Mouse (Mus musculus): ENCODE data around the gene Unc5c. TPM values are rescaled to one million over a fixed set of nuclear protein-coding genes. Genes with fewer than 3 reads are reported as not detected.
A peak's percentile ranks its signal among the peaks of the same experiment; 100 is the strongest.

The Unc5c gene
- 7.8 and 13.1 TPM in 2 replicates for polyA plus RNA-seq (2016; fragmentation: Nextera tagmentation; extraction: Ambion mirVana)

- DNase-seq (ENCODE audit: low spot score), result peak; percentile 87
- Histone ChIP-seq H3K36me3 (no peaks in the 10 kb centered on the region), H3K27ac (peak within 1 kb of the TSS; percentile 94), H3K27me3 (ENCODE audit: insufficient read depth, poor library complexity, severe bottlenecking) (peaks cover 54% of the 10 kb centered on the region), H3K4me3 (peak within 1 kb of the TSS; percentile 81), H3K9me3 (no peaks in the 10 kb centered on the region), H3K4me1 (replicated peaks) (peaks cover 59% of the 10 kb centered on the region)
- WGBS, result under 1% methylated on average over 61 of the region's 61 CpGs
Observed at GRCm38 (mm10) chr3:141465104-141465705, at the start of gene Unc5c. Gene Unc5c (plus strand): TSS chr3:141465216.

DNA sequence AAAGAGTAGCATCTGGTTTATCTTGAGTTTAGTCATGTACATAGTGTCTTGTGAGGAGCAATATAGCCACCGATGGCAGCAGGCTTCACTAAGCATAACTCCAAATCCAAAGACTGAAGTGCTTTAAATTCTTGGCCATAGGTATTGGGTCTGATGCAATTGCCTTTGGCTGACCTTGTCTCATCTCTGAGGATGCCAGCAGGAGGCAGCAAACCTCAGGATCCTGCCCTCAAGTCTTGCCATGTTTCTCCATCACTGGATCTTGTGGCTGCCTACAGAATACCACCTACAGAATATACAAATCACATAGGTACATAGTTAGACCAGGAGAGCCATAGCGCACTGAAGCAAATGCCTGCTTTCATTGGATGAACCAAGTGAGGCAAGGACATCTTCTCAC, 7.5 kb upstream of the Unc5c start:
- H3K27ac ChIP-seq, result no peak overlapping the region
- H3K4me1 ChIP-seq (replicated peaks), result peaks cover 4% of the 10 kb centered on the region
- DNase-seq (ENCODE audit: low spot score), result no peak
- no peaks in the 10 kb centered on the region for H3K9me3 ChIP-seq
- no peaks in the 10 kb centered on the region for H3K36me3 ChIP-seq
- 92% methylated on average over 2 of the region's 2 CpGs for WGBS
- H3K4me3 ChIP-seq, result no peak overlapping the region
- H3K27me3 ChIP-seq (ENCODE audit: insufficient read depth, poor library complexity, severe bottlenecking), result peaks cover 9% of the 10 kb centered on the region; the same call in 1 of the 2 replicates

DNA sequence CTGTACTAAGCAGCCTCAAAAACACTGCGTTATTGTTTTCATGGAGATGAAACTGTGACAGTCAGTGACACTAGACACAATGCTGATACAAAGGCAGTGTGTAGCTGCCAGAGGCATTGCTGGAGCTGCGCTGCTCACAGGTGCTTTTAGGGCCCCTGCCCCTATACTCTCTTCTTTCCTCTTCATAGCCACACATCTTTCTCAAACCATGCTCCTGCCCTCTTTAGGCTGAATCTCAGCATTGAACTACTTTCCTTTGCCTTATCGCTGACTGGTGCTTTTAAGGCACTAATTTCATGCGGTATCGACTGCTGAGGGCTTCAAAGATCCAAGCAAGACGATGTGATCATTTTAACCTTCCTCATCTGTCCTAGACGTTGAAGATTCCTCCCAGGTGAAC, 2.5 kb upstream of the Unc5c start:
- H3K36me3 ChIP-seq, result no peaks in the 10 kb centered on the region
- H3K27me3 ChIP-seq (ENCODE audit: insufficient read depth, poor library complexity, severe bottlenecking), result peaks cover 43% of the 10 kb centered on the region
- H3K4me1 ChIP-seq (replicated peaks), result peaks cover 33% of the 10 kb centered on the region
- no peak for DNase-seq (ENCODE audit: low spot score)
- WGBS, result 66% methylated on average over 7 of the region's 7 CpGs
- H3K27ac ChIP-seq, result peak overlapping the region; percentile 45; the same call in 1 of the 2 replicates
- H3K4me3 ChIP-seq, result no peak overlapping the region
- H3K9me3 ChIP-seq, result no peaks in the 10 kb centered on the region

GRCm38 (mm10) chr3:141464691-141465103, 319 bp upstream of the Unc5c start:
- H3K27me3 ChIP-seq (ENCODE audit: insufficient read depth, poor library complexity, severe bottlenecking), result peaks cover 54% of the 10 kb centered on the region
- peak overlapping the region; percentile 94 for H3K27ac ChIP-seq
- under 1% methylated on average over 26 of the region's 26 CpGs for WGBS
- H3K9me3 ChIP-seq, result no peaks in the 10 kb centered on the region
- peak overlapping the region; percentile 81 for H3K4me3 ChIP-seq
- DNase-seq (ENCODE audit: low spot score), result peak; percentile 83
- H3K36me3 ChIP-seq, result no peaks in the 10 kb centered on the region
- peaks cover 55% of the 10 kb centered on the region for H3K4me1 ChIP-seq (replicated peaks)

- DNase-seq (ENCODE audit: low spot score), result peak; percentile 51
- WGBS, result under 1% methylated on average over 20 of the region's 20 CpGs
- Histone ChIP-seq H3K27ac (peak overlapping the region; percentile 94), H3K9me3 (no peaks in the 10 kb centered on the region), H3K27me3 (ENCODE audit: insufficient read depth, poor library complexity, severe bottlenecking) (peaks cover 54% of the 10 kb centered on the region), H3K36me3 (no peaks in the 10 kb centered on the region), H3K4me1 (replicated peaks) (peaks cover 63% of the 10 kb centered on the region), H3K4me3 (peak overlapping the region; percentile 81)
Observed at GRCm38 (mm10) chr3:141466061-141466460, 1.0 kb downstream of the Unc5c start.

DNA sequence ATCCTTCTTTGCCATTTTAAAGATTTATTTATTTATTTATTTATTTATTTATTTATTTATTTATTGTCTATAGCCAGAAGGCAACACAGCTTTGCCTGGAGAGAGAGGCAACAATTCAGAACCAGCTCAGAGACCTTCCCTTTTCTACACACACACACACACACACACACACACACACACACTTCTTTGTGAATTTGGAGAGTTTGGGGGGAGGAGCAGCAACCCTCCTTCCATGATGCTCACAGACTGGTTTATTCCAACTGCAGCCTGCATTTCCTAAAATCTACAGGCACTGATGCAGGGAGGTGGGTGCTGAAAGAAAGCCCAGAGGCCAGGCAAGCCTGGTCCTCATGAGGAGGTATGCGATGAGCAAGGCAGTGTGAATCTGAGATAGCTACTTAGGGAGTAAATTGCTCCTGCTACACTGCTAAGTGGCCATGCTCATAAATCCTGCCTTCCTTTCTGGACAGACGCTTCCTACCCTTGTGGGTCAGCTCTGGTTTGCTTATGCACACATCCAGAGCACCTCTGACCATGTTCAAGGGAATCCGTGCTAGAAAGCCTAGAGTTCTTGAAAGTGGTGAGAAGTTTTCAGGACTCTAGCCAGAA, 1.8 kb downstream of the Unc5c start:
- Histone ChIP-seq H3K4me3 (peak overlapping the region; percentile 81), H3K36me3 (no peaks in the 10 kb centered on the region), H3K27me3 (ENCODE audit: insufficient read depth, poor library complexity, severe bottlenecking) (peaks cover 51% of the 10 kb centered on the region), H3K4me1 (replicated peaks) (peaks cover 63% of the 10 kb centered on the region), H3K27ac (peak overlapping the region; percentile 86), H3K9me3 (no peaks in the 10 kb centered on the region)
- DNase-seq (ENCODE audit: low spot score), result peak; percentile 52
- 11% methylated on average over 3 of the region's 3 CpGs for WGBS

- Histone ChIP-seq H3K4me1 (replicated peaks) (peaks cover 57% of the 10 kb centered on the region), H3K27ac (no peak overlapping the region), H3K36me3 (no peaks in the 10 kb centered on the region), H3K9me3 (no peaks in the 10 kb centered on the region), H3K27me3 (ENCODE audit: insufficient read depth, poor library complexity, severe bottlenecking) (peaks cover 29% of the 10 kb centered on the region), H3K4me3 (0 out of 2 replicates have a peak overlapping the region, but pooled peaks have one; percentile 81)
- no peak for DNase-seq (ENCODE audit: low spot score)
- 74% methylated on average over 2 of the region's 2 CpGs for WGBS
Observed at GRCm38 (mm10) chr3:141469338-141469737, 4.3 kb downstream of the Unc5c start.

DNA sequence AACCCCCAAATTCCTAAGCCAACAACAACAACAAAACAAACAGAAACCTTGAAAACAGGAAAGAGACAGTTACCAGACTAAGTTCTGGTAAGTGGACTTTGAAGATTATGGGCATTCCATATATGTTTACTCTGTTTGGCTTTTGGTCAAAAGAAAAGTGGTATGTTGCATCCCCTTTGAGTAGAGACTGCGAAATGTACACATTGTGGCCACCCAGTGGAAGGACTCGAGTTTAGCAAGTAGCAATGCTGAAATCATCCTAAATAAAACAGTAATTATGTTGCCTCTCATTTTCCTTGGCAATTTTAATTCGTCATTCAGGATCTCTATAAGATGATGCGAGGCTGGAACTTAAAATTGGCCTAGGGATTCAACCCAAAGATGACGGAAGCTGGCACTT, 8.2 kb downstream of the Unc5c start:
- no peak overlapping the region for H3K27ac ChIP-seq
- no peak overlapping the region for H3K4me3 ChIP-seq
- no peaks in the 10 kb centered on the region for H3K36me3 ChIP-seq
- 81% methylated on average over 5 of the region's 5 CpGs for WGBS
- H3K4me1 ChIP-seq (replicated peaks), result peaks cover 36% of the 10 kb centered on the region
- H3K27me3 ChIP-seq (ENCODE audit: insufficient read depth, poor library complexity, severe bottlenecking), result peaks cover 4% of the 10 kb centered on the region
- H3K9me3 ChIP-seq, result no peaks in the 10 kb centered on the region
- DNase-seq (ENCODE audit: low spot score), result no peak

DNA sequence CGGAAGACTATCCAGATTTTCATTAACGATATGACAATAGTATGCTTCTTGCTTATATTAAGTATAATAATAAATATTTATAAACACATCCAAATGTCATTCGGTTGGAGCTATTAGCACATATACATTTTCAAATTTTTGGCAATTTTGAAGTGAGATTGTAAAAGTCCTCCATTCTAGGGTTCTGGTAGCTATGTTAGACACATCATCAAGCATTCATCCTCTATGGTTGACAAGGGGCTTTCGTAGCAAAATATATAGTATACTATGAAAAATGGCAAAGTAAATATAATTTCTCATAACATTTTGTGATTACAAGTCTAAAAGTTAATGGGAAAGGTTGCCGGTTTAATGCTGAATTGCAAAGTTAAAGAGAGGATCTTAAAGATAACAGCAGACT, 10.4 kb downstream of the Unc5c start:
- DNase-seq (ENCODE audit: low spot score), result no peak
- no peak overlapping the region for H3K27ac ChIP-seq
- H3K4me3 ChIP-seq, result no peak overlapping the region
- no peaks in the 10 kb centered on the region for H3K27me3 ChIP-seq (ENCODE audit: insufficient read depth, poor library complexity, severe bottlenecking)
- no peaks in the 10 kb centered on the region for H3K36me3 ChIP-seq
- 92% methylated on average over 5 of the region's 5 CpGs for WGBS
- H3K4me1 ChIP-seq (replicated peaks), result peaks cover 15% of the 10 kb centered on the region
- no peaks in the 10 kb centered on the region for H3K9me3 ChIP-seq

DNA sequence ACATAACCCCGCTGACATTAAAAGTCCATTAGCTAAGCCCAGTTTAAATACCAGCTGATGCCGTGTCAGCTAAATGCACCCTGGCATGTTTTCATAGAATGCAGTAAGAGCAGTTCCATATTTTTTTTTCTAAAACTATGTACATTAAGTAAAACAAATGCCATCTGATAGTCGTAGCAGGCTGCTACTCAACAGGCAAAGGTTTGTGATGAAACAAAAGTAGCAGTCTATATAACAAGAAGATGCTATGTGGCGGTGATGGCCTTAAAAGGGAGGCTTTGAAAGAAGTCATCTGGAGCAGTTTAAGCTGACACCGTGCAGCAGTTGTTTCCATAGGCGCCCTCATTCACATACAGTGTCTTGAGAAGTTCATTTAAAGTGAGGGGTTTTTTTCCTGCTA, 10.9 kb downstream of the Unc5c start:
- Histone ChIP-seq H3K4me3 (no peak overlapping the region), H3K4me1 (replicated peaks) (peaks cover 12% of the 10 kb centered on the region), H3K9me3 (no peaks in the 10 kb centered on the region), H3K27ac (0 out of 2 replicates have a peak overlapping the region, but pooled peaks have one; percentile 12), H3K36me3 (no peaks in the 10 kb centered on the region), H3K27me3 (ENCODE audit: insufficient read depth, poor library complexity, severe bottlenecking) (no peaks in the 10 kb centered on the region)
- DNase-seq (ENCODE audit: low spot score), result no peak
- 69% methylated on average over 6 of the region's 6 CpGs for WGBS

- Histone ChIP-seq H3K9me3 (no peaks in the 10 kb centered on the region), H3K36me3 (no peaks in the 10 kb centered on the region), H3K4me3 (no peak overlapping the region), H3K27ac (no peak overlapping the region), H3K27me3 (ENCODE audit: insufficient read depth, poor library complexity, severe bottlenecking) (no peaks in the 10 kb centered on the region), H3K4me1 (replicated peaks) (peaks cover 12% of the 10 kb centered on the region)
- WGBS, result 35% methylated on average over 3 of the region's 3 CpGs
- DNase-seq (ENCODE audit: low spot score), result peak; percentile 44
Observed at GRCm38 (mm10) chr3:141476670-141477069, 11.7 kb downstream of the Unc5c start.

DNA sequence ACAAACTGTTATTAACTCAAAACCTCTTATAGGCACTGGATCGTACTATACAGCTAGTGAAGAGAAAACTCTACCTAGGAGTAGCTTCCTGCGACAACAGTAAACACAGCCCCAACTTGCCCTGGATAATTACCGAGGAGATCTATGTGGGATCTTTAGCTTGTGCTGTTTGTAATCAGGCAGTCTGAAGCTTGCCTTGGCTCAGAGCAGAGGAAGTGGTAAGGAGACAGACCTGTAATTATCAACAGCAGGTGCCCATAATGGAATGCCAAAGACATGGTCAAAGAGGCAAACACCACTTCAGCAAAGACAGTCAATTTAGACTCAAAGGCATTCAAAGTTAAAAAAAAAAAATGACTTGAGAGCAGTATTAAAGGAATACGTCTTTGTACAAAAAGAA, 17.4 kb downstream of the Unc5c start:
- Histone ChIP-seq H3K4me3 (no peak overlapping the region), H3K9me3 (no peaks in the 10 kb centered on the region), H3K27ac (no peak overlapping the region), H3K27me3 (ENCODE audit: insufficient read depth, poor library complexity, severe bottlenecking) (no peaks in the 10 kb centered on the region), H3K4me1 (replicated peaks) (no peaks in the 10 kb centered on the region), H3K36me3 (no peaks in the 10 kb centered on the region)
- DNase-seq (ENCODE audit: low spot score), result no peak
- 87% methylated on average over 4 of the region's 4 CpGs for WGBS

- Histone ChIP-seq H3K36me3 (no peaks in the 10 kb centered on the region), H3K27me3 (ENCODE audit: insufficient read depth, poor library complexity, severe bottlenecking) (no peaks in the 10 kb centered on the region), H3K4me3 (no peak overlapping the region), H3K4me1 (replicated peaks) (no peaks in the 10 kb centered on the region), H3K27ac (no peak overlapping the region), H3K9me3 (no peaks in the 10 kb centered on the region)
- DNase-seq (ENCODE audit: low spot score), result no peak
- 77% methylated on average over 2 of the region's 2 CpGs for WGBS
Observed at GRCm38 (mm10) chr3:141483665-141484431, 18.8 kb downstream of the Unc5c start.

Measured in hindbrain, embryonic 10.5 days (tissue).